Mouse (Mus musculus) monocyte, adult 2 months (primary cell): ENCODE results near the gene Rpl6.

Experiments
- DNase-seq, 2 experiments: peaks; one replicate each; pipeline ENCODE4 v3.0.0; 2022; ENCODE audit warnings: low spot score in 2 of 2, low read depth in 1 of 2

Rpl6 gene

GRCm38 (mm10) chr5:121254977-121255376, 50.7 kb downstream of the Rpl6 start:
- DNase-seq, result peak in 1 of 2 experiments; percentile 20
